Mouse (Mus musculus) small intestine, adult 2 months (tissue): ENCODE measurements around the gene Cdca7.

Source experiments
- CTCF ChIP-seq: fragments of 200-500 bp; IDR thresholded peaks from 2 replicates; pipeline ENCODE4 v1.5.1; 2012; ENCODE audit warnings: low read depth, mild to moderate bottlenecking, control low read depth, inconsistent platforms, low read length, moderate library complexity, mixed read lengths; ENCODE audit not compliant: insufficient replicate concordance, insufficient read length; ENCODE audit errors: extremely low read depth
- POLR2A ChIP-seq: fragments of 200-500 bp; IDR thresholded peaks from 2 replicates; pipeline ENCODE4 v1.6.1; 2012; ENCODE audit warnings: low read depth, mild to moderate bottlenecking, control low read depth, inconsistent platforms, low read length, moderate library complexity

- TF ChIP-seq CTCF (no peak), POLR2A (no peak)
These were observed 19.8 kb upstream of the Cdca7 start for GRCm38 (mm10) chr2:72456189-72456588.
